Mouse (Mus musculus) midbrain, embryonic 13.5 days (tissue): ENCODE results near the gene Gm10837. TPM values are rescaled to one million over a fixed set of nuclear protein-coding genes. Genes with fewer than 3 reads are reported as not detected.

Experiments used
- ATAC-seq: fragments of 200-750 bp; cut with Nextera tagmentation; 2 replicates; pipeline ENCODE4 v1.8.0; 2017; ENCODE audit warnings: mild to moderate bottlenecking, moderate TSS enrichment, moderate library complexity
- H3K27ac ChIP-seq: fragments of 300-500 bp; sonication (generic); 2 replicates; pipeline ENCODE4 v1.5.1; 2015; ENCODE audit warnings: inconsistent platforms, mild to moderate bottlenecking, moderate library complexity
- H3K27me3 ChIP-seq: fragments of 300-500 bp; sonication (generic); 2 replicates; pipeline ENCODE4 v1.6.1; 2015; ENCODE audit warnings: mild to moderate bottlenecking, inconsistent platforms
- H3K36me3 ChIP-seq: fragments of 300-500 bp; sonication (generic); 2 replicates; pipeline ENCODE4 v1.6.1; 2015; ENCODE audit warnings: mild to moderate bottlenecking, inconsistent platforms
- H3K4me1 ChIP-seq: fragments of 300-500 bp; sonication (generic); replicated peaks from 2 replicates; pipeline ENCODE4 v1.6.1; 2015; ENCODE audit warnings: inconsistent platforms
- H3K4me2 ChIP-seq: fragments of 300-500 bp; sonication (generic); replicated peaks from 2 replicates; pipeline ENCODE4 v1.6.1; 2015; ENCODE audit warnings: moderate library complexity, mild to moderate bottlenecking, inconsistent platforms
- H3K4me3 ChIP-seq: fragments of 300-500 bp; sonication (generic); replicated peaks from 2 replicates; pipeline ENCODE4 v1.5.1; 2015; ENCODE audit warnings: mild to moderate bottlenecking, inconsistent platforms
- H3K9ac ChIP-seq: fragments of 300-500 bp; sonication (generic); replicated peaks from 2 replicates; pipeline ENCODE4 v1.6.1; 2015; ENCODE audit warnings: mild to moderate bottlenecking, inconsistent platforms
- H3K9me3 ChIP-seq: fragments of 300-500 bp; sonication (generic); 2 replicates; pipeline ENCODE4 v1.6.1; 2016; ENCODE audit warnings: mild to moderate bottlenecking, inconsistent platforms
- WGBS: fragments of 180-500 bp; shearing (Covaris S2); methylation state at CpG from one replicate; pipeline ENCODE4 v1.1.7; 2015; 5-methylcytosine and 5-hydroxymethylcytosine counted together
- polyA plus RNA-seq: library from polyadenylated mRNA; unstranded; fragments of >200 nt; fragmentation: Nextera tagmentation; extraction: Ambion mirVana; gene quantifications from 2 replicates; pipeline ENCODE4 v1.2.1, GENCODE M21; 2015

Gene Gm10837
- polyA plus RNA-seq, 1 experiment from 2014 or later: 0.73 TPM

DNA sequence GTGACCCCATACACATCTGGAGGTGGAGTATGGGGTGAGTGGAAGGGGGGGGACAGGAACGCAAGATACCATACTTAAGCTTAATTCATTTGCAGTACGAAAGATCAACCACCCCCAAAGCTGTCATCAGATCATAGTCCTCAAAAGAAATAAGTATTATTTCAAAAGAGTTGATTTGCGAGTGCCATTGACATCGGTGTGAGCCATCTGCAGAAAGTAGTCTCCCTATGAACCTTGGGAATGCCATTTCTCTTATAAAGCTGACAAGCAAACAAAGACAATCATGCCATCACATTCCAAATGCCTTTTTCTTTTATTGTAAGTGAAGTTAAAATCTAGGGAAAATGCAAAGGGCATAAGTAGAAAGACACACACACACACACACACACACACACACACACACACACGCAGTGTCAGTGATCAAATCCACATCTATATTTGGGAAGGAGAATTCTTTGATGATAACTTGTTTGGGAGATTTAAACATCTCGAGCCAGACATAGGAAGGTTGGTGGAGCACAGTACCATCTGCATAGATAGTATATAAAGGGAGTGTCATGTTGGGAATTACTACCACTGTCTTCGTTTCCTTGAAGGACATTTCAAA is 23.5 kb upstream of the Gm10837 start:
- Histone ChIP-seq H3K9ac (no peak overlapping the region), H3K4me2 (peak overlapping the region; percentile 12; the same call in 1 of the 2 replicates), H3K36me3 (no peaks in the 10 kb centered on the region), H3K4me3 (no peak overlapping the region), H3K27me3 (peaks cover 95% of the 10 kb centered on the region), H3K4me1 (peaks cover 37% of the 10 kb centered on the region), H3K27ac (no peak overlapping the region), H3K9me3 (no peaks in the 10 kb centered on the region)
- WGBS: 33% methylated on average over 7 of the region's 7 CpGs
- ATAC-seq: no peak

DNA sequence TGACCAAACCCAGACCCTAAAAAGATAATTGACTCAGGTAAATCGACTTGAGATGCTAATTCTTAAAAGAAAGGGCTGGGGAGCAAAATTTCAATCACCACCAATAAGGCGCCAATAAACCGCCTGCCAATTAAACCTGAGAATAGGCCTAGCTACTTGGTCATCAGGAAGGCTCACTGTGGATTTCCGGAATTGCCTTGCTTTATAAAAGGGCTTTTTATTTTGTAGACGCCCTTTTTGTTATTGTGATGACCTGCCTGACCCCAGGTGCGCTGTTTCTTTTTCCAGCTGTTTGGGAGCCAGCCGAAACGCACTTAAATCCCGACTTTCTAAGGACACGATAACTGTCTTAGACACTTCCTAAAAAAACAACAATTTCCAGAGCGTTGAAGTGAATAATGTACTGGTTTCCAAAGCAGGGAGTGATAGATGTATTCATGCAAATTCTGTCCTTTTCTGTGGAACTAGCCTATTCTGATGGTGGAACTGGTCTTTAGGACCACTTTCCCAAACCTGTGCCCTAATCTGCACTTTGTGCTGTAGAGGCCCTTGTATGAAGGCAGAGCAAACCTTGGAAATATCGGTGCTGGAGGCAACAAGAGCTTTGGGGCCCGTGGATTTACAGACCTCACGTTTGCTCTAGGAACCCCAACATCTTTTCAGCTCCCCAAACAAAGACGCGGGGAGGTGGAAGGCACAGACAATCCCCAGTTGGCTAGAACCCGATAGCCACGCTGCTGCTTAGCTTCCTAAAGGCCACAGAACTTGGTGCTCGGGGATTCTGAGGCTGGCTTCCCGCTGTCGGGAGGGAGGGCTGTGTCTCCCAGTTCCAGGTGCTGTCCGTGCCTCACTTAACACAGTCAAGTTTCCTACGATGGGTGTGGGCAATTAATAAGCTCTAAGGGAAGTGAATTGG is 22.2 kb upstream of the Gm10837 start:
- peaks cover 91% of the 10 kb centered on the region for H3K27me3 ChIP-seq
- H3K9ac ChIP-seq: peak overlapping the region; percentile 52; the same call in 1 of the 2 replicates
- H3K4me1 ChIP-seq: peaks cover 33% of the 10 kb centered on the region
- H3K27ac ChIP-seq: peak overlapping the region; percentile 69
- 9% methylated on average over 23 of the region's 23 CpGs for WGBS
- no peaks in the 10 kb centered on the region for H3K36me3 ChIP-seq
- peak overlapping the region; percentile 11 for H3K4me3 ChIP-seq
- ATAC-seq: no peak
- no peaks in the 10 kb centered on the region for H3K9me3 ChIP-seq
- H3K4me2 ChIP-seq: peak overlapping the region; percentile 41

DNA sequence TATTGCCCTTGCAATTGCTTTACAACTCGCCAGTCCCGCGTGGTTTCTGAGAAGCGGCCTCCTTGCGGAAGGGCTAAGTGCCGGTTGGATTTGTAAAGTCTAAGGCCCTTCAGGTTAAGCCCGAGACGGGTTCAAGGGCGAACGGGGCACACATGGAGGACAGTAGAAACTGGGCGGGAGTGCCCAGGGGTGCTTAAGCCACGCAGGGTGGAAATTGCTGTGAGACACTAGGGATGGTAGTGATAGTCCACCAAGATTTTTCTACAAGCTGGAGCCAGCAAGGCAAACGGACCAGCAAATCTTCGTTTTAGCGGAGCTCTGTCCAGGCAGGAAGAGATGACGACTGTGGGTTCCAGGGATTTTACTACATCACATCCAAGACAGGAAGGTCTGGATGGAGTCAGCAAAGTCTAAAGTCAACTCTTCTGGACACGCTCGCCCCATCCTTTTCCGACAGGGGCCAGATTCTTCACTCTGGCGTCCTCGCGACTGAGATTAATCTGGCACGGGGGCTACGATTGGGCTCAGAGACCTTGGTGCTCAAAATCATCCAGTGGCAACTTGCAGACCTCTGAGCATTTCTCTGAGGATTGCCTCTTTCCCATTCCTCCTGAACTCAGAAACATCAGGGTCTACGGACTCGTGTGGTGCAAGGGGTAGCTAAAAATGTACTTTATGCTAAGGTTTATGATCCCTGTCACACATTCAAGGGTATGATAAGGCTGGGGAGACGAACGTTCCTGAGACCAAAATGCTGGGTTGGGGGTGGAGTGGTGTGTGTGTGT is 21.2 kb upstream of the Gm10837 start:
- Histone ChIP-seq H3K36me3 (no peaks in the 10 kb centered on the region), H3K4me2 (peak overlapping the region; percentile 41), H3K4me1 (peaks cover 33% of the 10 kb centered on the region), H3K9me3 (no peaks in the 10 kb centered on the region), H3K27ac (peak overlapping the region; percentile 33), H3K9ac (peak overlapping the region; percentile 21; the same call in 1 of the 2 replicates), H3K27me3 (peaks cover 91% of the 10 kb centered on the region), H3K4me3 (peak overlapping the region; percentile 11)
- no peak for ATAC-seq
- 4% methylated on average over 28 of the region's 28 CpGs for WGBS

DNA sequence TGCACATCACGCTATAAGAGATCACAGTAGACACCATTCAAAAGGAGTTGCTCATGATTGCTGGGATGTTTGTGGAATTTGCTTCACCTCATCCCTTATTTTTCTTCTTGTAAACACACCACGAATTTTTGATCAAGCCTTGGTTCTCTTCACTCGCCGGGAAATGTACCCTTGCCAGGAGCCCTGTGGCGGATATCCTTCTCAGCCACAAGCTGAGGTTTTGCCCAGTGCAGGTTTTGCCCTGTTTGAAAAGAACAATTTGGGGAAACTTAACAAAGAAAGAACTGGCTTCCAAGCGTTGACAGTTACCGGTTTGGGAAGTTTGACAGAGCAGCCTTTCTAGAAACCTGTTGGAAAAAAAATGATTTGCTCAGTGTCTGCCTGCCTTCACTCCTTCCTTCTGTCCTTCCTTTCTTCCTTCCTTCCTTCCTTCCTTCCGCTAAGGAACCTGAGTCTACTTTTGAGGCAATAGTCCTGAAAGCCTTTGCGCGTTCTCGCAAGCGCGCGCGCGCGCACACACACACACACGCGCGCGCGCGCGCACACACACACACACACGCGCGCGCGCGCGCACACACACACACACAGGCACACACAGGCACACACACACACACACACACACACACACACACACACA is 18.8 kb upstream of the Gm10837 start:
- H3K4me2 ChIP-seq: peak overlapping the region; percentile 61
- H3K36me3 ChIP-seq: no peaks in the 10 kb centered on the region
- ATAC-seq: no peak
- 7% methylated on average over 31 of the region's 31 CpGs for WGBS
- peaks cover 34% of the 10 kb centered on the region for H3K4me1 ChIP-seq
- peak overlapping the region; percentile 73 for H3K27ac ChIP-seq
- peak overlapping the region; percentile 39; the same call in 1 of the 2 replicates for H3K9ac ChIP-seq
- no peaks in the 10 kb centered on the region for H3K9me3 ChIP-seq
- H3K4me3 ChIP-seq: peak overlapping the region; percentile 11
- peaks cover 84% of the 10 kb centered on the region for H3K27me3 ChIP-seq

DNA sequence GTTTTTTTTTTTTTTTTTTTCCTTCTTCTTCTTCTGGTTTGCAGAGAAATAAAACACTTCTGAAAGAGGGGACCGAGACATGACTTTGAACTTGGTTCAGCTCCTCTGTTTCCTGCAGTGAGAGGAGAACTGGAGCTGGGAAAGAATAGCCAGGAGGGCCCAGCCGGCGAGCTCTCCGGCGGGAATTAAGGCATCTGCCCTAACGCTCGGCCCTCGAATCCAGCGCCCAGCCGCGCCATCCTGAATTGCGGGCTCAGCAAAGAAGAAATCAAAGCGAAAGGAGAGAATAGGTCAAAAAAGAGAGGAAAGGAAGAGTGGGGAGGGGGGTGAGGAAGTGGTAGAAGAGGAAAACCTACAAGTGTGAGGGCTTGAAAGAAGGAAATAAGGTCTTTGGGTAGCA is 18.2 kb upstream of the Gm10837 start:
- Histone ChIP-seq H3K4me2 (peak overlapping the region; percentile 61), H3K4me3 (peak overlapping the region; percentile 69), H3K36me3 (no peaks in the 10 kb centered on the region), H3K27me3 (peaks cover 78% of the 10 kb centered on the region), H3K4me1 (peaks cover 34% of the 10 kb centered on the region), H3K9ac (peak overlapping the region; percentile 61), H3K9me3 (no peaks in the 10 kb centered on the region), H3K27ac (peak overlapping the region; percentile 98)
- 2% methylated on average over 13 of the region's 13 CpGs for WGBS
- no peak for ATAC-seq

DNA sequence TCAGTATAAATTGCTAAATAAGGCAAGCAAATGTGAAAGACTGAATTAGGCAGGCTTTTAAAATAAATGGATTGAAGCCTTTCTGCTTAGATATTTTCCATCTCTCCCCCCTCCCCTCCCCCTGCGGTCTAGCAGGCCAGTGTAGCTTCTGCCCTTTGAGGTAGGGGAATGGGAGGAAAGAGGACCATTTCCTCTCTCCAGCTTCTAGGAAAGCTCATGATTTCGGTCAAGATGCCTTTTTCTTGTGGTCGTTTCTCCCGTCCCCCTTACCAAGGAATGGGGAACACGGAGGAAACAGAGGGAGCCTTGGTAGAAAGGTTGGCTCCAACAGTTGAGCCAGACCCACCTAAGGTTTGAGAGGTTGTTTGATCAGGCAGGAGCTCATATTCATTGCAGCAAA is 17.7 kb upstream of the Gm10837 start:
- Histone ChIP-seq H3K36me3 (no peaks in the 10 kb centered on the region), H3K27ac (peak overlapping the region; percentile 98), H3K27me3 (peaks cover 73% of the 10 kb centered on the region), H3K4me1 (peaks cover 34% of the 10 kb centered on the region), H3K4me3 (peak overlapping the region; percentile 69), H3K9me3 (no peaks in the 10 kb centered on the region), H3K9ac (peak overlapping the region; percentile 61), H3K4me2 (peak overlapping the region; percentile 61)
- no peak for ATAC-seq
- 3% methylated on average over 5 of the region's 5 CpGs for WGBS

DNA sequence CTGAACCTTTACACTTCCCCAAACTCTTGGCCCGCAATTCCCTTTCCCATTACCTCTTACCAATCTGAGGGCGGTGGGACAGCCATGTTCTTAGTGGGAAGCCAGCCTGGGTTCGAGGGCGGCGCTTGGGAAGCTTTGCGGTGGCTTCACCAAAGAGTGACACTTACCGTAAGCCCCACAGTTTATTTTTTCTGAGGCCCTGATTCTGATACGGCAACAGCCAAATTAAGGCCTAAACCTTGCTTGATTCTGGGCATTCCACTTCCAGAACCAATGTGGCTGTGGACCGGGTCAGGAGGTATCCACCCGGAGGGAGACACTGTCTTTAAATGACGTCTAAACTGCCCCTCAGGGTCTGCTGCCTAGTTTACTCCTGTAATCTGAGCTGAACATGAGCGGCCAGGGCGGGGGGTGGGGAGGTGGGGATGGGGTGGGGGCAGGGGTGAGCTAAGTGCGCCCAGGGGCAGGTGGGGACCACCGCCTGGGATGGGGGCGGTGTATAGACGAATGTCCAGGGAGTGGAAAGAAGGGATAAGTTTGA is 17.1 kb upstream of the Gm10837 start:
- peak overlapping the region; percentile 69 for H3K4me3 ChIP-seq
- no peaks in the 10 kb centered on the region for H3K9me3 ChIP-seq
- H3K27me3 ChIP-seq: peaks cover 68% of the 10 kb centered on the region
- WGBS: 2% methylated on average over 17 of the region's 17 CpGs
- ATAC-seq: peak; percentile 6
- H3K4me1 ChIP-seq: peaks cover 33% of the 10 kb centered on the region
- H3K9ac ChIP-seq: peak overlapping the region; percentile 61
- no peaks in the 10 kb centered on the region for H3K36me3 ChIP-seq
- peak overlapping the region; percentile 61 for H3K4me2 ChIP-seq
- peak overlapping the region; percentile 98 for H3K27ac ChIP-seq

DNA sequence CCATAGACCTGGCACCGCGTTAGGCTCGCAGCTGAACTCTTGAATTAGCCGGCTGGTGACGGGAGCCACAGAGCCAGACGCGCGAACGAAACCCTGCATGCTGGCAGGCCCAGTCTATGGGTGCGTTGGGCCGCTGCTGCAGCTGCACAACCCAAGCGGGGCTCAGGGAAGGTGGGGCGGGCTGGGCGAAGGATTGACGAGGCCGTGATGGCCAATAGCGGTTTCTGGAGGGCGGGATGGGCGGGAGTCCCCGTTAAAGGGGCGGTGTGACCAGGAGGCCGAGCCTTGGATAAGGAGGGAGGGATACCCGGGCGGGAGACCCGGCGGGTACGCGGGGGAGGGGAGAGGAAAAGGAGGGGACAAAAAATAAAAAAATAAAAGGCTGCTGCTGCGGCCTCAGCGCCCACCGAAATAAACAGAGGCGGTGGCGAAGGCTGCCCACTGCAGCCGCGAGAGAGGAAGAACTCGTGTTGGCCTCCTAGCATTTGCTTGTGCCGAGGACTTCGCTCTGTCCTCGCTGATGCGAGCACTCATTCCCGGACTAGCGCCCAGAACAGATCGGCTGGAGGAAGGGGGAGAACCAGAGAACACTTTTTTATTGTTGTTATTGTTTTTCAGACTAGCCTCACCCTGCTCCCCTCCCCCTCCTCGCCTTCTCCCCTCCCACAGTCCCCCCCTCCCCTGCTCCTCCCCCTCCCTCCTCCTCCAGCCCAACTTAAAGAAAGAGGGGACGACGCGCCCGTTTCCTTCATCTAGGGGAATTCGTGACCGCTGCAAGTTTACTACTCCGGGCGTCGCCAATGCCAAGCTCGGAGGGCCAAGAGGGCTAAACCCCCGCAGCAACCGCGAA is 16.1 kb upstream of the Gm10837 start:
- no peaks in the 10 kb centered on the region for H3K9me3 ChIP-seq
- H3K4me3 ChIP-seq: peak overlapping the region; percentile 69
- H3K27me3 ChIP-seq: peaks cover 64% of the 10 kb centered on the region
- peak; percentile 89 for ATAC-seq
- peaks cover 35% of the 10 kb centered on the region for H3K4me1 ChIP-seq
- peak overlapping the region; percentile 98 for H3K27ac ChIP-seq
- under 1% methylated on average over 50 of the region's 57 CpGs for WGBS
- H3K4me2 ChIP-seq: peak overlapping the region; percentile 61
- H3K9ac ChIP-seq: peak overlapping the region; percentile 94
- H3K36me3 ChIP-seq: peaks cover 6% of the 10 kb centered on the region; the same call in 1 of the 2 replicates

DNA sequence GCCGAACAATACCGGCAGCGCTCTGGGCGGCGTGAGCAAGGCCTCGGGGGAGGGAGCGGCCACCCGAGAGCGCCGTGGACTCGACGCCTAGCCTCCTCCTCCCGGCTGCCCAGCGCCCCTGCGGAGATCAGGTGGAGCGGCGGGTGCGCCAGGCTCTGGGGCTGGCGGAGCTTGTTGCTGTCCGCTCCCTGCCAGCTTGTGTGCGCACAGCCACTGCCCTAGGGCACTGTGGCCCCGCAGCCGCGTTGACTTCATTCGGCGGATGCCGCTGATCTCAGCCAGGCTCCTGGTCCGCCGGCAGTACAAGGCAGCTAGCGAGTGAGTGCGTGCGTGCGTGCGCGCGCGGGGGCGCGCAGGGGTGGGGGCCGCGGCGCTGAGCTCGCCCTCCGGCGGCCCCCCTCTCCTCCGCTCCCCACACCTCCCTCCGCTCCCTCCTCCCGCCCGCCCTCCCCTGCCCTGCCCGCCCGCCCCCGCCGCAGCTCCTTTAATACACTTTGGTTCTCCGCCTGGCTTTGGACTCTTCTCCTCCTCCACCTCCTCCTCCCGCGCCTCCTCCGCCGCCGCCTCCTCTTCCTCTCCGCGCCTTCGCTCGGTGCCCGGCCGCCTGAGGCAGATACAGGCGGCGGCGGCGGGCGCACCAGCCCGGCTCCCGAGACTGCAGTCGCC is 15.4 kb upstream of the Gm10837 start, which contains the start of gene Zic2:
Gene Zic2, plus strand, starts transcription at position 545 of the 666 bp plus-strand sequence.
- H3K27me3 ChIP-seq: peaks cover 56% of the 10 kb centered on the region

DNA sequence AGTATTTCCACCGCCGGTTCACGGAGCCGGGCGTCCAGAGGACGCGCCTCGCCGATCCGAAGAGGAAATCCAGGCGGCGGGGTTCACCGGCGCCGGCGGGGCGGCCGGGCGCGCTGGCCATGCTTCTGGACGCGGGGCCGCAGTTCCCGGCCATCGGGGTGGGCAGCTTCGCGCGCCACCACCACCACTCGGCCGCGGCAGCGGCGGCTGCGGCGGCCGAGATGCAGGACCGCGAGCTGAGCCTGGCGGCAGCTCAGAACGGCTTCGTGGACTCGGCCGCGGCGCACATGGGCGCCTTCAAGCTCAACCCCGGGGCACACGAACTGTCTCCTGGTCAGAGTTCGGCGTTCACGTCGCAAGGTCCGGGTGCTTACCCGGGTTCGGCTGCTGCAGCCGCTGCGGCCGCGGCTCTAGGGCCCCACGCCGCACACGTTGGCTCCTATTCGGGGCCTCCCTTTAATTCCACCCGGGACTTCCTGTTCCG is 14.8 kb upstream of the Gm10837 start:
- peaks cover 55% of the 10 kb centered on the region for H3K27me3 ChIP-seq
- peak overlapping the region; percentile 98 for H3K27ac ChIP-seq
- no peaks in the 10 kb centered on the region for H3K9me3 ChIP-seq
- peaks cover 35% of the 10 kb centered on the region for H3K4me1 ChIP-seq
- peak overlapping the region; percentile 69 for H3K4me3 ChIP-seq
- peak overlapping the region; percentile 94 for H3K9ac ChIP-seq
- H3K36me3 ChIP-seq: peaks cover 6% of the 10 kb centered on the region; the same call in 1 of the 2 replicates
- WGBS: under 1% methylated on average over 64 of the region's 65 CpGs
- ATAC-seq: 0 out of 2 replicates have a peak, but pooled peaks have one; percentile 4
- H3K4me2 ChIP-seq: peak overlapping the region; percentile 61

More for the DNA sequence above, 15.4 kb upstream of the Gm10837 start, which contains the start of gene Zic2:
- Histone ChIP-seq H3K9ac (peak within 1 kb of the TSS; percentile 94), H3K4me3 (peak within 1 kb of the TSS; percentile 69), H3K36me3 (peaks cover 6% of the 10 kb centered on the region; the same call in 1 of the 2 replicates), H3K4me2 (peak within 1 kb of the TSS; percentile 61), H3K4me1 (peaks cover 35% of the 10 kb centered on the region), H3K27ac (peak within 1 kb of the TSS; percentile 98), H3K9me3 (no peaks in the 10 kb centered on the region)
- ATAC-seq: peak; percentile 80
- 0% methylated on average over 43 of the region's 73 CpGs for WGBS
